Mouse (Mus musculus): ENCODE results near the gene Atn1.

GRCm38 (mm10) chr6:124789519-124789918, 33.2 kb upstream of the Atn1 start:
- no peak for TF ChIP-seq CTCF (IDR thresholded peaks at IDR 0.05; ENCODE audit: low read depth, low read length)
- no peak for TF ChIP-seq TAL1 (conservative IDR thresholded peaks at IDR 0.05; ENCODE audit: low read depth, low read length)
- no peak for TF ChIP-seq GATA1 (IDR thresholded peaks at IDR 0.05; ENCODE audit: borderline replicate concordance, low read length)

Measured in G1E (cell line).